Mouse (Mus musculus) heart, postnatal 10 days (tissue): ENCODE results near the gene Trpt1. TPM values are rescaled to one million over a fixed set of nuclear protein-coding genes. Genes with fewer than 3 reads are reported as not detected.

Experiments
- DNase-seq, 2 experiments: peaks; one replicate each; pipeline ENCODE4 v3.0.0; 2021
- intact Hi-C: fragments of 180-260 bp; cut with DNase I; formaldehyde crosslinking; loops from one replicate; pipeline ENCODE4 v1.15.1; 2025
- total RNA-seq, 2 experiments: library from RNA; stranded (reverse); gene quantifications; 2 replicates each; pipeline ENCODE4 v1.2.3; 2021

The Trpt1 gene
- total RNA-seq, result 10 to 100 TPM; 21.2 to 21.9 TPM

- DNase-seq, result peak; percentile 93 to 94
- intact Hi-C loops, result loop anchor here (5.0 kb wide), 1 partner anchor 41 kb away; the partner anchor contains the start of gene Stip1
Measured at GRCm38 (mm10) chr19:6996006-6996405, at the start of gene Trpt1, which contains the start of gene Nudt22. Gene Trpt1 (plus strand): TSS chr19:6996131. Gene Nudt22 (minus strand): TSS chr19:6996117.

DNA sequence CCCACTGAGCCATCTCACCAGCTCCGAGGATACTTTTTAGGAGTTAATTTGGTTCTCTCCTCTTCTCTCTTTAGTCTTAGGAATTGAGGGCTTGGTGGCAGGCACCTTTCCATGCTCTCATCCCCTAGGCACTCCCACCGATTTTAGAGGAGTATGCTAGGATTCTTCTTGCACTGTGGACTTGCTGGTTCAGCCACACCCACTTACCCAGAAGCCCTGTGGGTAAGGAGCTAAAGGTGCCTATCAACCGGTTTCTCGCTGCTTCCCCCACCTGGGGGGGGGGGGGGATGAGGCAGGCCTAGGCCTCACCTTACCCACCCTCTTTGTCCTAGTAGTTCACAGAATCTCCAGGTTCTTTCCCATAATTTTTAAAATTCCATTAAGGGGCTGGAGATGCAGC lies 48.2 kb upstream of the Trpt1 start:
- intact Hi-C loops, result no loop called here
- DNase-seq, result no peak

- no peak for DNase-seq
- intact Hi-C loops, result no loop called here
Measured at GRCm38 (mm10) chr19:6948186-6948585, 47.7 kb upstream of the Trpt1 start.

GRCm38 (mm10) chr19:6949532-6949931 lies 46.4 kb upstream of the Trpt1 start:
- intact Hi-C loops, result no loop called here
- DNase-seq, result no peak

DNA sequence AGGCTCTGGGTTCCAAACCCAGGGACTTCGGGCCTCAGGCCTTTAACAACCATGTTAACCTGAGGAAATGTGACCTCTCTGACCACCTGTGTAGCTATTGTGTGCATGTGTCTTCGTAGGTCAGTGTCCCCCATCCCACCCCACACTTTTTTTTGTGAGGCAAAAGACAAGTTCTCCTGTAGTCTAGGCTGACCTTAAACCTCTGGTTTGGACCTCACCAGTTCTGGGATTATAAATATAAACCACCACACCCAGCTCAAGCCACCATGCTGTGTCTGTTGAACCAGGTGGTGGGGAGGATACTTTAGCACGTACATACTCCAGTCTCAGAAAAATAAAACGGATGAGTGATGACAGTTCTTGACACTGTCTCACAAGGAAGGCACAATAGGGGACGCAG lies 46.0 kb upstream of the Trpt1 start:
- DNase-seq, result no peak

GRCm38 (mm10) chr19:6950613-6951153 lies 45.2 kb upstream of the Trpt1 start:
- intact Hi-C loops, result loop anchor here (1.0 kb wide), 1 partner anchor 8 kb away; the partner anchor contains the start of gene Gpr137
- DNase-seq, result peak; percentile 68 to 74

More for the DNA sequence above, 46.0 kb upstream of the Trpt1 start:
- intact Hi-C loops, result no loop called here

- DNase-seq, result peak; percentile 98
- intact Hi-C loops, result loop anchor here (1.0 kb wide), 1 partner anchor 9 kb away; the partner anchor contains the start of gene Gpr137
Measured at GRCm38 (mm10) chr19:6951381-6951968, 44.5 kb upstream of the Trpt1 start.

GRCm38 (mm10) chr19:6951994-6952711 lies 43.8 kb upstream of the Trpt1 start:
- peak; percentile 92 to 93 for DNase-seq
- intact Hi-C loops, result loop anchor here (1.0 to 2.0 kb wide), 3 partner anchors 10 to 22 kb away; partner anchors contain the start of genes Gpr137 and Ppp1r14b

DNA sequence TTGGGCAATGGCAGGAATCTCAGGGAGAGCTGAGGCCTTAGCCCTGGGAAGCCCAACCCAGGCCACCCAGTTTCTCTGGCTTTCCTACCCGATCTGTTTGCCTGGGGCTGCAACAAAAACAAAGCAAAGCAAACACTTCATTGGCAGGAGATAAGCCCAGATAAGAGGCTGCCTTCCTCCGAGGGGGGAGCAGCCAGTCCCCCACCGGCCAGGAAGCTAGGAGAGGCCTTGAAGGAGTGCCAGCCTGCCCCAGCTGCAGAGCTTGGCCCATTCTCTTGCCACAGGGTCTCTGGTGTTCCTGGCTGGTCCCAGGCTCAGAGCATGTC lies 43.3 kb upstream of the Trpt1 start:
- DNase-seq, result peak; percentile 47 to 62
- intact Hi-C loops, result loop anchor here (1.0 to 2.0 kb wide), 2 partner anchors 16 to 22 kb away; partner anchors contain the start of gene Ppp1r14b

GRCm38 (mm10) chr19:6954046-6954445 lies 41.9 kb upstream of the Trpt1 start:
- intact Hi-C loops, result no loop called here
- DNase-seq, result peak; percentile 57 to 62

GRCm38 (mm10) chr19:6955424-6955823 lies 40.5 kb upstream of the Trpt1 start:
- peak; percentile 69 to 76 for DNase-seq
- intact Hi-C loops, result no loop called here

GRCm38 (mm10) chr19:6956461-6956860 lies 39.5 kb upstream of the Trpt1 start:
- intact Hi-C loops, result no loop called here
- DNase-seq, result no peak

DNA sequence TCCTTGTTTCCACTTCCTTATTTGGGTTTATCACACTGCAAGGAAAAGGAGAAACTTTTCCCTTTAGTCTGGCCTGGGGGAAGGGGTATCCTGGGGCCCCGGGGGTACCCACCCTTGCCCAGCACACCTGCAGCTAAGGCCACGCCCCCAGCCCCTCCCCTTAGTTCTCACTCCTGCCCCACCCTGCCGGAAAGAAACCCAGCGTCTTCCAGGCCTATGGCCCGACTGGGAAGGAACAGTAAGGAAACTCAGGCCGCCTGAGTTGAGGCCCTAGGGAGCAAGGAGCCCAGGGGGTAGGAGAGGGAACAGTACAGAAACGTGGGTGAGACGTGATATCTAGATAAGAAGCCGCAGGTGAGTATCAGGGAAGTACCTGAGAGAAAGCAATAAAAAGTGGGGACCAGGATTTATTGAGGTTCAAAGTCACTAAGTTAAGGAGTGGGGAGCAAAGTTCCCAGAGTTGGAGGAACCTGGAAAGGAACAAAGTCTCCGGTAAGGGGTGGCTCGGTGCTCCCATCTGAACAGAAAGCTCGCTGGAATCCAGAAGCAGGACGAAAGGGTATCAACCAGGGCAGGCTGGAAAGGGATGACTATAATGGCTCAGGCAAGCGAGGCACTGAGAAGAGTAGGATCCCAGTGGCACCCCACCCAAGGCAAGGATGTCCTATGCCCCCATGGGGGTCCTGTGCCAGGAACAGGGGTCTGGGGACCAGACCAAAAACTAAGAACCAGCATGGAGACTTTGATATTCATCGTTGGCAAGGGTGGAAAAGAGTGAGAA lies 27.2 kb upstream of the Trpt1 start:
- no peak for DNase-seq
- intact Hi-C loops, result loop anchor here (2.0 kb wide), 2 partner anchors 16 to 44 kb away; partner anchors contain the start of gene Catsperz

DNA sequence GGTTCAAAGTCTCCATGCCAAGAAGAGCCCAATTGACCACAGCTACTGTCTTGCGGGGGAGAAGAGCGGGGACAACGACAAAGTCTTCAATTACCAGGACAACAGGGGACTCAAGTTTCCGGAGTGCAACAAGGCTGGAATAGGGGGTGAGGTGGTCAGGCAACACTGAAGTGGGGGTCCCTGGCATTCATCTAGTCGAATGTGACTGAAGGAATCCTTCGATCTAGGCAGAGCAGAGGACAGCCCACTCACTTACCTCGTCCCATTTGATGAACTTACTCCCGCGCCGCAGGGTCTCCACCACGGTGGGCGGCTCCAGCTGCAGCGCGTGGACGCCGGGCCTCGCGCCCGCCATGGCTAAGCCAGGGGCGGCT lies 26.7 kb upstream of the Trpt1 start:
- no peak for DNase-seq
- intact Hi-C loops, result loop anchor here (2.0 kb wide), 2 partner anchors 16 to 44 kb away; partner anchors contain the start of gene Catsperz

- DNase-seq, result peak; percentile 76 to 79
- intact Hi-C loops, result loop anchor here (2.0 kb wide), 2 partner anchors 17 to 45 kb away; partner anchors contain the start of gene Catsperz
Measured at GRCm38 (mm10) chr19:6969665-6970381, 26.1 kb upstream of the Trpt1 start.

DNA sequence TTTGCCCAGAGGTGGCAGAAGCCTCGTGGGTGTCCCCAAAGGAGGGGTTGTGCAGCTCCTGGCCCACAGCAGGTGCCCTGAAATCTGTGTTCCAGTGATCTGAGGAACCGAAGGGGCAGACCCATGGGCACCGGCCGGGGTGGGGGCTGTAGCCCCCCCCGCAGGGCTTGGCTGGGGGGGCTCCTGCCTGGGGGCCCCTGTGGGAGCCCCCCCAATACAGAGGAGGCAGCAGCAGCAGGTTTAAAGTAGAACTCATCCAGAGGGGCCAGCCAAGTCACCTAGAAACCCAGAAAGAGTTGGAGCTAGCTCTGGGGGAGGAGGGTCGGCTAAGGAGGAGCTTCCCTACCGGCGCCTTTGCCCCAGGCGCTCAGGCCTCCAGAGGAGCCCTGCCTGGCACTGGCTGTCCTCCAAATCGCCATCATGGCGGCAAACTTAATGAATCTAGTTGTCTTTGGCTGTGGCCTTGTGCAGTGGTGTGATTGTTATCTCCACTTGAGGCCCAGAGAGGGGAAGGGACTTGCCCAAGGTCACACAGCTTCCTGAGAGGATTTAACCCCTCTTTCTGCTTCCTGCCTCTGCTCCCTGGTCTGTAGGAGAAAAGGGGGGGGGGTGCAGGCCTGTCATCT lies 25.4 kb upstream of the Trpt1 start:
- no peak for DNase-seq
- intact Hi-C loops, result no loop called here

DNA sequence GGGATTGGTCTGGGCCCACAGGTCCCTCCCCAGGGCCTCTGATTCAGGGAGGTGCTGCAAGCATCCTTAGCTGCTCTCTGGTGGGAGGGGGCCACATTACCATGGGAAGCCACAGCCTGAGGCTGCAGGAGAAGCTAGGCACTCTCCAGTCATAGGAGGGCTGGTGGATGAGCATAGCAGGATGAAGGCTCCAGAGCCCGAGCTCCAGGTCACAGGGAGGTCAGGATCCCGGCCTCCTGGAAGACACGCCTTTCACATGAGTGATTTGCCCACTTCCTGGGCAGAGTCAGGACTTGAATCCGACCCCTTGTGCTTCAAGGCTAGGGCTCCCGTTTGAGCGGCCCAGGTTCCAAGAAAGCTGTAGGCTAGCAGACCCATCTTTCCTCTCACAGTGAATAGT lies 24.3 kb upstream of the Trpt1 start:
- intact Hi-C loops, result no loop called here

GRCm38 (mm10) chr19:6972247-6972917 lies 23.5 kb upstream of the Trpt1 start:
- intact Hi-C loops, result no loop called here
- no peak for DNase-seq

More for the DNA sequence above, 24.3 kb upstream of the Trpt1 start:
- DNase-seq, result no peak
